Mouse (Mus musculus) liver, adult 2 months (tissue): ENCODE results near the gene Hs6st3. TPM values are rescaled to one million over a fixed set of nuclear protein-coding genes. Genes with fewer than 3 reads are reported as not detected.

Source experiments
- DNase-seq: peaks from one replicate; pipeline ENCODE4 v3.0.0-alpha.2; 2011; ENCODE audit warnings: low read depth, low spot score; ENCODE audit errors: extremely low read depth
- H3K27ac ChIP-seq: fragments of 200-500 bp; replicated peaks from 2 replicates; pipeline ENCODE4 v1.5.1; 2012; ENCODE audit warnings: low read depth, mild to moderate bottlenecking, control low read depth, inconsistent platforms, low read length; ENCODE audit not compliant: insufficient read depth
- H3K27me3 ChIP-seq: fragments of 200-500 bp; 2 replicates; pipeline ENCODE4 v1.6.1; 2012; ENCODE audit warnings: mild to moderate bottlenecking, moderate library complexity, low read length, inconsistent platforms; ENCODE audit not compliant: control insufficient read depth, insufficient read depth
- H3K36me3 ChIP-seq: fragments of 200-500 bp; 2 replicates; pipeline ENCODE4 v1.6.1; 2012; ENCODE audit warnings: low read length, inconsistent platforms; ENCODE audit not compliant: control insufficient read depth, insufficient read depth
- H3K4me1 ChIP-seq: fragments of 200-500 bp; 2 replicates; pipeline ENCODE4 v1.6.1; 2011; ENCODE audit warnings: low read length; ENCODE audit not compliant: control insufficient read depth, insufficient read depth
- H3K4me3 ChIP-seq: fragments of 200-500 bp; 2 replicates; pipeline ENCODE4 v1.5.1; 2011; ENCODE audit warnings: low read depth, mild to moderate bottlenecking, control low read depth, low read length, moderate library complexity; ENCODE audit not compliant: insufficient read depth
- H3K79me2 ChIP-seq: fragments of 200-500 bp; 2 replicates; pipeline ENCODE4 v1.6.1; 2012; ENCODE audit warnings: inconsistent platforms, mild to moderate bottlenecking, low read length, moderate library complexity; ENCODE audit not compliant: control insufficient read depth, insufficient read depth
- H3K9ac ChIP-seq: fragments of 200-500 bp; 2 replicates; pipeline ENCODE4 v1.6.1; 2012; ENCODE audit warnings: low read depth, mild to moderate bottlenecking, control low read depth, inconsistent platforms, low read length
- CTCF ChIP-seq: fragments of 200-500 bp; IDR thresholded peaks from 2 replicates; pipeline ENCODE4 v1.5.1; 2011; ENCODE audit warnings: low read depth, low read length, control low read depth
- POLR2A ChIP-seq: fragments of 200-500 bp; IDR thresholded peaks from 2 replicates; pipeline ENCODE4 v1.6.1; 2011; ENCODE audit warnings: low read length, control low read depth; ENCODE audit not compliant: insufficient read depth; ENCODE audit errors: extremely low read depth
- WGBS: fragments of 180-500 bp; shearing (Covaris S2); methylation state at CpG from one replicate; pipeline ENCODE4 v1.1.7; 2018; 5-methylcytosine and 5-hydroxymethylcytosine counted together
- polyA plus RNA-seq: library from polyadenylated mRNA; depleted of rRNA; stranded (reverse); fragments of >200 nt; gene quantifications from 2 replicates; pipeline ENCODE4 v1.2.3, GENCODE M21; 2012; rRNA removed
- total RNA-seq: library from RNA; depleted of rRNA; stranded (reverse); fragments of >200 nt; gene quantifications from 2 replicates; pipeline ENCODE4 v1.2.3, GENCODE M21; 2014; rRNA removed

Gene Hs6st3
- total RNA-seq (0.09 and 0.13 TPM in 2 replicates), polyA plus RNA-seq (0.05 and 0.06 TPM in 2 replicates)

DNA sequence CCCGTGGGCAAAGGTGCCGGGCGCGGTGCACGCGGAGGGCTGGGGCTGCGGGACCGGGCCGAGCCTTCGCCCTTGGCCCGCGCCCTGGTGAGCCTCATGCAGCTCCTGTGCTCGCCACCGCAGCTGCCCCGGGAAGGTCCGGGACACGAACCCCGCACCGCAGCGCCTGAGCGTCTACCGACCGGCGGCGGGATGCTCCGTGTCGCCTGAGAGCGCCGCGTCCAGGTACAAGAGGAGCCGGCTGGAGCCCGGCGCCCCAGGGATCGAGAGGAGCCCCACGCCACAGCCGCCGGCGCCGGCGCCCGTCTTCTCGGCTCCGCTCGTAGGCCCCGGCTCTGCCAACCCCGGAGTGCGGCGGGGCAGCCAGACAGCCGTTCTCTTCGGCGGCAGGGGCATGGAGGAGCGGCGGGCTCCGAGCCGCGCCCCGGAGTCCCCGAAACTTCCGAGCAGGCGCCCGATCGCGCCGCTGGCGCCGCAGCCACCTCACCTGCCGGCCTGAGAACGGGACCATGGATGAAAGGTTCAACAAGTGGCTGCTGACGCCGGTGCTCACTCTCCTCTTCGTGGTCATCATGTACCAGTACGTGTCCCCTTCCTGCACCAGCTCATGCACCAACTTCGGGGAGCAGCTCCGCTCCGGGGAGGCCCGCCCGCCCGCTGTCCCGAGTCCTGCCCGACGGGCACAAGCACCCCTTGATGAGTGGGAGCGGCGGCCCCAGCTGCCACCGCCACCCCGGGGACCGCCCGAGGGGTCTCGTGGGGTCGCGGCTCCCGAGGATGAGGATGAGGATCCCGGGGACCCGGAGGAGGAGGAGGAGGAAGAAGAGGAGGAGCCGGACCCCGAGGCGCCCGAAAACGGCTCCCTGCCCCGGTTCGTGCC lies at the start of gene Hs6st3:
Hs6st3 (plus strand) TSS at position 436 of the 880 bp plus-strand sequence.
- TF ChIP-seq CTCF, result no peak
- TF ChIP-seq POLR2A, result no peak
- Histone ChIP-seq H3K27ac (no peak within 1 kb of the TSS), H3K4me1 (no peaks in the 10 kb centered on the region; the same call in 1 of the 2 replicates), H3K79me2 (no peaks in the 10 kb centered on the region), H3K27me3 (peaks cover 16% of the 10 kb centered on the region), H3K4me3 (peak within 1 kb of the TSS; percentile 51; the same call in 1 of the 2 replicates), H3K9ac (peak within 1 kb of the TSS; percentile 6; the same call in 1 of the 2 replicates), H3K36me3 (no peaks in the 10 kb centered on the region)
- 1% methylated on average over 100 of the region's 100 CpGs for WGBS
- DNase-seq, result no peak

DNA sequence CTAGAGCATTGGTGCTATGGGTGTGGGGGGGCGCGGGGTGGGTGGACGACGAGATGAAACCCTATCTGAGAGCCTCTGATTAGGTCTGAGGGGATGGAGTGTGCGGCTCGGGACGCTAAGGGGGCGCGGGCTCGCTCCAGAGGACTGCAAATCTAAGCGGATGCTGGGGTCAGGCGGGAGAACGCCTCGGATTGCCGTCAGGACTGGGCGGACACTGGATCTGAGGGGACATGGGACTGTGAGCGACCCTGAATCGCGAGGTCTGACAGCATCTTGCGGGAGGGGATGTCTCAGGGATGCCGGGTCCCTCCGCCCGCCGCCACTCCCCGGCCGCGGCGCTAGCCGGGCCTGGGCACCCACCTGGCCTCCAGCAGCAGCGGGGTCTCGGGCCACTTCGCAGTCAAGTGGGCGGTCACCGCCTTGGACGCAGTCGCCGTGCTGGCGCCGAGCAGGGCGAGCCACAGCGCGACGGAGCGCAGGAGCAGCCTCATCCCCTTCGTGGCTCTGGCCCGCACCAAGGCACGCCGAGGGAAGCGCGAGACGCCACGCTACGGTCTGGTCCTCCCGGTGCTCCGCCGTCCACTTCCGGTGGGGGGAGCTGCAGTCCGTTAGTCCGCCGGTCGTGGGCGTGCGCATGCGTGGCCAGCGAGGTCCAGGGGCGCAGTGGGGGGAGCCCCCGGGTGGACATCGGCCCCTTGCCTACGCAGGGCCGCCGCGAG lies 39.1 kb upstream of the Hs6st3 start, which contains the start of gene Uggt2:
Uggt2 (minus strand) TSS at position 580 of the 719 bp plus-strand sequence.
- Histone ChIP-seq H3K4me3 (peak within 1 kb of the TSS; percentile 55), H3K4me1 (no peaks in the 10 kb centered on the region), H3K36me3 (no peaks in the 10 kb centered on the region), H3K27me3 (no peaks in the 10 kb centered on the region), H3K9ac (peak within 1 kb of the TSS; percentile 41), H3K27ac (no peak within 1 kb of the TSS), H3K79me2 (no peaks in the 10 kb centered on the region)
- WGBS, result 2% methylated on average over 70 of the region's 72 CpGs
- peak; percentile 8 for DNase-seq
- peak; percentile 52 for TF ChIP-seq CTCF
- no peak for TF ChIP-seq POLR2A

DNA sequence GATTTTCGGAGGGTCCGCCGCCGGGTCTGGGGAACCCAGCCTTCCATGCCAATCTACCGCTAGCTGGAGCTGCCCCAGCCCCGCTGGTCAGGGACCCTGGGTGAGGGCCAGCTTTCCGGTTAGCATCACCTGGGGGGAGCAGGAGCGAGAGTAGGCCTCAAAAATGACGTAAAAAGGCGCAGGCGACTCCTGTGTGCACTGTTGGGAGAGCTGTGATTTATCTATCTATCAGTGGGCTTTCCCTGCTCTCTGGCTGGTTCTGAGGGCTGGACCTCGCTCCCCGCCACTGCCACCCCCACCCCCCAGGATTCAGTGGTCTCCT lies 38.6 kb upstream of the Hs6st3 start:
- H3K27ac ChIP-seq, result no peak overlapping the region
- no peaks in the 10 kb centered on the region for H3K79me2 ChIP-seq
- H3K4me3 ChIP-seq, result peak overlapping the region; percentile 55
- peak overlapping the region; percentile 41 for H3K9ac ChIP-seq
- H3K4me1 ChIP-seq, result no peaks in the 10 kb centered on the region
- no peak for DNase-seq
- no peaks in the 10 kb centered on the region for H3K36me3 ChIP-seq
- H3K27me3 ChIP-seq, result no peaks in the 10 kb centered on the region
- 7% methylated on average over 13 of the region's 13 CpGs for WGBS
- TF ChIP-seq CTCF, result no peak
- no peak for TF ChIP-seq POLR2A

DNA sequence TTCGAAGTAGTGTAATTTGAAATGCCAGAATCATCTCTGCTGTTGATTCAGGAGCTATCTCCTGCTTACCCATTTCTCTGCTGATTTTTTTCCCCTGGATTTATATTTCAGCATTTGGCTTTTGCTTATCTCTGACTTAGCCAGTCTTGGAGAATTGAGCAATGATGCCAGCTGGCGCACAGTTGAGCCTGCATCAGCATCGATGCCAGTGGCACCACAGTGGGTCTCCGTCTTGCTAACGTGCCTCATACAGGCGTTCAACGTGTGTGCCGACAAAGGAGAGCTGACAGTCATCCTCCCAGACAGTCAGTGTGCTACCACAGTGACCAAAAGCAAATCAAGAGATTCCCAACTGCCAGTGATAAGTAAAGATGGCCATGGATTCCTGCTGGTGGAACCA lies 30.6 kb upstream of the Hs6st3 start:
- Histone ChIP-seq H3K4me1 (no peaks in the 10 kb centered on the region), H3K9ac (no peak overlapping the region), H3K27ac (no peak overlapping the region), H3K36me3 (no peaks in the 10 kb centered on the region), H3K27me3 (no peaks in the 10 kb centered on the region), H3K4me3 (no peak overlapping the region), H3K79me2 (no peaks in the 10 kb centered on the region)
- 91% methylated on average over 8 of the region's 8 CpGs for WGBS
- DNase-seq, result no peak
- TF ChIP-seq CTCF, result no peak
- no peak for TF ChIP-seq POLR2A

DNA sequence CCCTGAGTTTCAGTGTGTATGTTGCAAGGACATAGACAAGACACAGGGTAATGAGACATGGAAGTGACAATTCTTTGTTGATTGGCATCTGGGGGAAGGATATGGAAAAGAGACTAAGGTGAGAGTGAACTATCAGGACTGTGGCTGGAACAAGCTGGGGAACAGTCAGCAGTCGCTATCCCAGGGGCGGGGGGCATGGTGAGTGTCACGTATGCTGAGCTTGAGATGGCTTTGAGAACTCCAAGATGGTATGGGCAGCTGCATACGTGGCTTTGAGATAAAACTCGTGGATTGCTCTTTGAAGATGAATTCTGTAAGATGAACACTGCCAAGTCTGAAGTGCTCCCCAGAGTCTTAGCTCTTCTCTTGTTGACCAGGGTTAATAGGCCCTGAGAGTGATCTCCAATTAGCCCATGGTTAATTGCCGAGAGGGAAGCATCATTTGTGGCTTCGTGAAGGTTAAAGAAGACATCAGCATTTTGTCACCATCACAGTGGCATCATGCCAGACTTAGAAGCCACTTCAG lies 29.3 kb upstream of the Hs6st3 start:
- Histone ChIP-seq H3K79me2 (no peaks in the 10 kb centered on the region), H3K27me3 (no peaks in the 10 kb centered on the region), H3K9ac (no peak overlapping the region), H3K36me3 (no peaks in the 10 kb centered on the region), H3K4me3 (no peak overlapping the region), H3K27ac (no peak overlapping the region), H3K4me1 (no peaks in the 10 kb centered on the region)
- TF ChIP-seq POLR2A (no peak), CTCF (no peak)
- DNase-seq, result no peak
- 73% methylated on average over 7 of the region's 7 CpGs for WGBS
